Mouse (Mus musculus): ENCODE results near the gene Gm5294. TPM values are rescaled to one million over a fixed set of nuclear protein-coding genes. Genes with fewer than 3 reads are reported as not detected.

The Gm5294 gene
- polyA plus RNA-seq, 1 experiment from 2014 or later: not detected

DNA sequence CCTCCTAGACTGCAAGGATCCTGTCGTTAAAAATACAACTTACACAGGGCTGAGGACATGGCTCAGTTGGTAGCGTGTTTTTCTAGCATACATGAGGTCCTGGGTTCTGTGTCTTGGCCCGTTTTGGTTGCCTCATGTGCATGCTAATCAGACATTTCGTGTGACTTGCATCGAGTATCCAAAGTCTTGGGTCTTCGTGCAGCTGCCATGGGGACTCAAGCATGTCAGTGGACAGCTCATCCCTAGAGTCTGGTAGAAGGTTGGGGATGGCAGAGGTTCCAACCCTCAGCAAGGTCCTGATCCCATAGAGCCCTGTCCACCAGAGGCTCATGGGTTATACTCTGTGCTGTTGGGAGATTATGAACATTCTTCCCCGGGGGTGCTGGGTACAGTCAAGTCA is 32.2 kb upstream of the Gm5294 start:
- H3K27me3 ChIP-seq (ENCODE audit: control insufficient read depth, insufficient read depth, low read length): no peaks in the 10 kb centered on the region
- no peaks in the 10 kb centered on the region for H3K36me3 ChIP-seq (ENCODE audit: control insufficient read depth, insufficient read depth, low read length)
- H3K4me2 ChIP-seq (replicated peaks; ENCODE audit: low read depth, low read length): no peak overlapping the region
- H3K4me3 ChIP-seq (ENCODE audit: low read depth, low read length): no peak overlapping the region
- ATAC-seq (ENCODE audit: insufficient number of reproducible peaks, insufficient read depth, low FRiP score, low read depth): no peak
- H3K4me1 ChIP-seq (ENCODE audit: control insufficient read depth, insufficient read depth, low read length): no peaks in the 10 kb centered on the region
- H3K9ac ChIP-seq (replicated peaks; ENCODE audit: low read depth, low read length): no peak overlapping the region
- H3K9me3 ChIP-seq (ENCODE audit: control insufficient read depth, low read depth, low read length): no peaks in the 10 kb centered on the region
- WGBS: 82% methylated on average over 7 of the region's 7 CpGs
- no peak overlapping the region for H3K27ac ChIP-seq (ENCODE audit: low read length)

DNA sequence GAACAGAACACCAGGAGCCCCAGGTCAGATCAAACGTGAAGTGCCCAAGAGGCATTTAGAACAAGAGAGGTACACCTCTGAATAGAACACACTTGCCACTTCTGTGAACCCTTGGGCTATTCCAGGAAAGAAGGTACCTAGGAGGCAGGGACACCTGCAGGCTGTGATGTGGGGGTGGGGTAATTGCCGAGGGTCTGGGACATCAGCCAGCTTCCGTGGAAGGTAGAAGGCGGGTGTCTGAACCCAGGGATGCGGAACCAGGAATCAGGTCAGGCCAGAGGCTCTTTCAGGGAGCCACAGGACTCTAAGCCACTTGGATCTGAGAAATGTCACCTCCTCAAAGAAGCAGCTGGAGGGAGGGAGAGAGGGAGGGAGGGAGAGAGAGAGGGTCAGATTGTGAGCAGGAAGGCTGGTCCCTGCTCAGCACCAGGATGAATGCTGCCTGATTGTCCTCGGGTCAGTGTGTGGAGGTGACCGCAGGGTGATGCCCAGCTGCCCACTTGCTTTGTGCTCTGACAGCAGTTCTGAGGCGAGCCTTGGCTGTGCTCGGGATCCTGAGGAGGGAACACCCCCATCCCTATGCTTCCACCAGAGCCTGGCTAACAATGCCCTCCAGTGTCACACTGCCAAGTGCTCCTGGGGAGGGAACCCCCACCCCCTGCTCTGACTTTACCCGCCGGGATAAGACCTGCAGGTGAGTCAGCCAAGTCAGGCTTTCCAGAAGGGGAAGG is 31.2 kb upstream of the Gm5294 start:
- Histone ChIP-seq H3K9ac (replicated peaks; ENCODE audit: low read depth, low read length) (no peak overlapping the region), H3K4me1 (ENCODE audit: control insufficient read depth, insufficient read depth, low read length) (no peaks in the 10 kb centered on the region), H3K4me3 (ENCODE audit: low read depth, low read length) (no peak overlapping the region), H3K27ac (ENCODE audit: low read length) (no peak overlapping the region), H3K9me3 (ENCODE audit: control insufficient read depth, low read depth, low read length) (no peaks in the 10 kb centered on the region), H3K36me3 (ENCODE audit: control insufficient read depth, insufficient read depth, low read length) (no peaks in the 10 kb centered on the region), H3K4me2 (replicated peaks; ENCODE audit: low read depth, low read length) (no peak overlapping the region), H3K27me3 (ENCODE audit: control insufficient read depth, insufficient read depth, low read length) (no peaks in the 10 kb centered on the region)
- WGBS: 66% methylated on average over 11 of the region's 11 CpGs
- no peak for ATAC-seq (ENCODE audit: insufficient number of reproducible peaks, insufficient read depth, low FRiP score, low read depth)

DNA sequence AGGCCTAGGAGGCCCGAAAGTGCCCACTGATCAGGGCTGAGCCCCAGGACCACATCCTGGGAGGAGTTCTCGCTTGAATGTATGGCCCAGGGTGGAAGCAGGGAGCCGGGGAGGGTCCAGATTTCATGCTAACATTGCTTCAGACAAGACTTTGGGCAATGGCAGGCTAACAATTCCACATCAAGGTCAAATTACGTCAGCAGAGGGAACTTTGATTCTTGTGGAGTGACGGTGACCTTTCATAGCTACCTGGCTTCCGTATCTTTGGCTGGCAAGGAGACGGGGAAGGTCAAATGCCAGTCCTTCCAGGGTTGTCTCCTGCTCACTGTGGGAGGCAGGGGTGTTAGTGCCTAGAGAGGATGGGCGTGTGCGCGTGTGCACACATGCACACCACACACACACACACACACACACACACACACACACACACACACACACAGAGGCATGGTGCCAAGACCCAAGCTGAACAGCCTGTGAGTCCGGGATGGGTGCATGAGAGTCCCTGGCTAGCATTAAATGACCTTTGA is 28.9 kb upstream of the Gm5294 start:
- no peaks in the 10 kb centered on the region for H3K36me3 ChIP-seq (ENCODE audit: control insufficient read depth, insufficient read depth, low read length)
- no peak for ATAC-seq (ENCODE audit: insufficient number of reproducible peaks, insufficient read depth, low FRiP score, low read depth)
- no peak overlapping the region for H3K9ac ChIP-seq (replicated peaks; ENCODE audit: low read depth, low read length)
- no peak overlapping the region for H3K27ac ChIP-seq (ENCODE audit: low read length)
- 84% methylated on average over 11 of the region's 11 CpGs for WGBS
- H3K9me3 ChIP-seq (ENCODE audit: control insufficient read depth, low read depth, low read length): no peaks in the 10 kb centered on the region
- no peaks in the 10 kb centered on the region for H3K4me1 ChIP-seq (ENCODE audit: control insufficient read depth, insufficient read depth, low read length)
- no peak overlapping the region for H3K4me3 ChIP-seq (ENCODE audit: low read depth, low read length)
- no peaks in the 10 kb centered on the region for H3K27me3 ChIP-seq (ENCODE audit: control insufficient read depth, insufficient read depth, low read length)
- H3K4me2 ChIP-seq (replicated peaks; ENCODE audit: low read depth, low read length): no peak overlapping the region

DNA sequence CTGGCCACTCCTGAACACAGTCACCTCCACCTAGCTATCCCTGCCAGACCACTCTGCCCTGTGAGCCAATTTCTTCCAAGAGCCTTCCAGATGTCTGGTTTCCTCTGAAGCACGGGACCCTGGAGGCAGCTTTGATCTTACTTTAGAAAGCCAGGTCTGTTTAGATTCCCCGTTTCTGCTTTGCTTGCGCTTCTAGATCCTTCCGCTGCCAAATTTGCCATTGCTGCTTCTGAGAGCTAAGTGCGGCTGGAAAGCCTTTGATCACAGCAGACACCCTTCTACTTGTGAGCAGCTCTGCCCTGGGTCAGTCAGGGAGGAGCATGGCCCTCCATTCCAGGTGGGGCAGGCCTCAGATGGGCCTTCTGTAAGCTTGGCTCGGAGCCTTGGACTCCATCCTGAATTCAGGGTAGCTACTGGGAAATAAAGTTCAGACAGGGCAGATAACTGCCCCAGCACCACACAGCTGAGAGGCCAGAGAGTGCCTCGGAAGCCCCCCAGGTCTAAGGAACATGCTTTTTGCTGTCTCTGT is 18.2 kb upstream of the Gm5294 start:
- 45% methylated on average over 7 of the region's 7 CpGs for WGBS
- no peak; the same call in 1 of the 2 replicates for ATAC-seq (ENCODE audit: insufficient number of reproducible peaks, insufficient read depth, low FRiP score, low read depth)
- Histone ChIP-seq H3K4me3 (ENCODE audit: low read depth, low read length) (no peak overlapping the region), H3K27me3 (ENCODE audit: control insufficient read depth, insufficient read depth, low read length) (no peaks in the 10 kb centered on the region), H3K9ac (replicated peaks; ENCODE audit: low read depth, low read length) (no peak overlapping the region), H3K4me1 (ENCODE audit: control insufficient read depth, insufficient read depth, low read length) (peaks cover 11% of the 10 kb centered on the region; the same call in 1 of the 2 replicates), H3K4me2 (replicated peaks; ENCODE audit: low read depth, low read length) (no peak overlapping the region), H3K9me3 (ENCODE audit: control insufficient read depth, low read depth, low read length) (no peaks in the 10 kb centered on the region), H3K36me3 (ENCODE audit: control insufficient read depth, insufficient read depth, low read length) (no peaks in the 10 kb centered on the region), H3K27ac (ENCODE audit: low read length) (no peak overlapping the region)

DNA sequence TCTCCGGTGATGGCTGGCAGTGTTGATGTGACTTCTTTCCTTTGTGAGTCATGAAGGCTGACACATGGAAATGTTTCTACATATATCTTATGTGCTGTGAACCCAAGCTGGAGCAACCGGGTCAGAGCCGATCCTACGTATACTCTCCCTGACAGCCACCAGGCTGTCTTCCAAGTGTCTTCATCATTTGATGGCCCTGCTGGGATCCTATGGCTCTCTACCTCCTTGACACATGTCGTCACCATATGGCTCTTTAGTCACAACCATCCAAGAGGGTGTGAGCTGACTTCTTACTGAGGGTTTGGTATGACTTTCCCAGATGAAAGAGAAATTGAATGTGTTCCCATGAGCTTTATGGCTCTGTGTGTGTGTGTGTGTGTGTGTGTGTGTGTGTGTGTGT is 15.6 kb upstream of the Gm5294 start:
- H3K4me2 ChIP-seq (replicated peaks; ENCODE audit: low read depth, low read length): no peak overlapping the region
- no peak overlapping the region for H3K9ac ChIP-seq (replicated peaks; ENCODE audit: low read depth, low read length)
- 90% methylated on average over 5 of the region's 5 CpGs for WGBS
- H3K9me3 ChIP-seq (ENCODE audit: control insufficient read depth, low read depth, low read length): no peaks in the 10 kb centered on the region
- no peak for ATAC-seq (ENCODE audit: insufficient number of reproducible peaks, insufficient read depth, low FRiP score, low read depth)
- H3K4me1 ChIP-seq (ENCODE audit: control insufficient read depth, insufficient read depth, low read length): peaks cover 11% of the 10 kb centered on the region; the same call in 1 of the 2 replicates
- no peaks in the 10 kb centered on the region for H3K27me3 ChIP-seq (ENCODE audit: control insufficient read depth, insufficient read depth, low read length)
- no peaks in the 10 kb centered on the region; the same call in 1 of the 2 replicates for H3K36me3 ChIP-seq (ENCODE audit: control insufficient read depth, insufficient read depth, low read length)
- no peak overlapping the region for H3K27ac ChIP-seq (ENCODE audit: low read length)
- no peak overlapping the region for H3K4me3 ChIP-seq (ENCODE audit: low read depth, low read length)

DNA sequence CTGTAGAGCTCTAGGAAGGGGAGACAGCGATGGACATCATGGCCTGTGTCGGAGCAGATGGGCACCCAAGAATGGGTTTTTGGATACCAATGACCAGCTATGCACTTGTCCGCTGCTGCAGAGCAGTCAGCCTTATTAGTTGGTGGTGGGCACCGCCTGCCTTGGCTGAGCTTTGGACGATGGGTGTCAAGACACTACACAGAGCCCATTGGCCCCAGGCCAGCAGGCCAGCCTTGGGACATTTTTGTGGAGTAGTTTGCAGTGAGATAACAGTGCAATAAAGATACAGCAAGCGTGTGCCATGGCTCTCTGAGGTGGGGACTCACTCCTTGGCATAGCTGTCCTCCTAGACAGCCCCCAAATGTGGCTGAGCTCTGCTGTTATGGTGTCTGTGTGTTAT is 10.1 kb upstream of the Gm5294 start:
- H3K4me3 ChIP-seq (ENCODE audit: low read depth, low read length): no peak overlapping the region
- no peaks in the 10 kb centered on the region for H3K27me3 ChIP-seq (ENCODE audit: control insufficient read depth, insufficient read depth, low read length)
- H3K36me3 ChIP-seq (ENCODE audit: control insufficient read depth, insufficient read depth, low read length): no peaks in the 10 kb centered on the region; the same call in 1 of the 2 replicates
- no peaks in the 10 kb centered on the region for H3K4me1 ChIP-seq (ENCODE audit: control insufficient read depth, insufficient read depth, low read length)
- 93% methylated on average over 6 of the region's 6 CpGs for WGBS
- no peaks in the 10 kb centered on the region for H3K9me3 ChIP-seq (ENCODE audit: control insufficient read depth, low read depth, low read length)
- ATAC-seq (ENCODE audit: insufficient number of reproducible peaks, insufficient read depth, low FRiP score, low read depth): no peak
- H3K9ac ChIP-seq (replicated peaks; ENCODE audit: low read depth, low read length): no peak overlapping the region
- H3K4me2 ChIP-seq (replicated peaks; ENCODE audit: low read depth, low read length): no peak overlapping the region
- H3K27ac ChIP-seq (ENCODE audit: low read length): no peak overlapping the region

DNA sequence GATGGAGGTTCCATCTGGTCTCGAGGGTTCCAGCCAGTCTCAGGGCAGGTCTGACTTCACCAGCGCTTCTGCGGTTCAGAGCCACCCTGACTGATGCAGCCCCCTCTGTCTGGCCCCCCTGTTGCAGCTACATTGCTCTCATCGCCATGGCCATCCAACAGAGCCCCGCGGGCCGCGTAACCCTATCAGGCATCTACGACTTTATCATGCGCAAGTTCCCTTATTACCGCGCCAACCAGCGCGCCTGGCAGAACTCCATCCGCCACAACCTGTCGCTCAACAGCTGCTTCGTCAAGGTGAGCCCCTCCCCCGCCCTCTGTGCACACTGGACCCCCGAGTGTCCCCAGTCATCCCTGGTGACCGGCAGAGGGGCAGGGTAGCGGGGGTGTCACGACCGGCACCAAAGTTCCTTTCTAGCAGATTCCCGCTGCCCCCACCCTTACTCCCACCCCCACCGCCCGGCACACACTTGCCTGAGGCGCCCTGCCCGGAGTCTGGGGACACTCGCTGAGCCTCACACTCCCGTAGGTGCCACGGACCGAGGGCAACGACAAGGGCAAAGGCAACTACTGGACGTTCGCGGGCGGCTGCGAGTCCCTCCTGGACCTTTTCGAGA is 945 bp downstream of the Gm5294 start:
- no peaks in the 10 kb centered on the region for H3K9me3 ChIP-seq (ENCODE audit: control insufficient read depth, low read depth, low read length)
- H3K36me3 ChIP-seq (ENCODE audit: control insufficient read depth, insufficient read depth, low read length): no peaks in the 10 kb centered on the region
- ATAC-seq (ENCODE audit: insufficient number of reproducible peaks, insufficient read depth, low FRiP score, low read depth): no peak
- H3K4me3 ChIP-seq (ENCODE audit: low read depth, low read length): peak overlapping the region; percentile 22
- H3K4me2 ChIP-seq (replicated peaks; ENCODE audit: low read depth, low read length): peak overlapping the region; percentile 45
- H3K4me1 ChIP-seq (ENCODE audit: control insufficient read depth, insufficient read depth, low read length): peaks cover 5% of the 10 kb centered on the region; the same call in 1 of the 2 replicates
- H3K9ac ChIP-seq (replicated peaks; ENCODE audit: low read depth, low read length): no peak overlapping the region
- H3K27ac ChIP-seq (ENCODE audit: low read length): no peak overlapping the region
- H3K27me3 ChIP-seq (ENCODE audit: control insufficient read depth, insufficient read depth, low read length): peaks cover 24% of the 10 kb centered on the region
- WGBS: 3% methylated on average over 39 of the region's 39 CpGs

DNA sequence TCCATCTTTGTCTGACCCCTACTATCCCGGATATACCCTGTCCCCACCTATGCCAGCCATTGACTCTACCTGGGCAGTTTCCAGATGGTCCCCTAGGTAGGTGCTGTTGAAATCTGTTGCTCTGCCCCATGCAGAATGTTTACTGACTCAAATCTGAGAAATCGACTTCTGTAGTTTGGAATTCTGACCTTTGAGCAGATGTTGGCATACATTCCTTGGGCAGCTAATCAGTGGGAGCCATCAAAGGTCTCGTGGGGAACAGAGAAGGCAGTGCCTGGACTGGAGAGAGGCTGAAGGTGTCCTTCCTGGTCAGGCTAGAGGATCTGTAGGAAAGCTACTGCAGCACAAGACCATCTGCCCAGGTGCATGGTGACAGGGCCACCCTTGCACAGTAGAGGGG is 5.2 kb downstream of the Gm5294 start:
- Histone ChIP-seq H3K36me3 (ENCODE audit: control insufficient read depth, insufficient read depth, low read length) (no peaks in the 10 kb centered on the region), H3K4me3 (ENCODE audit: low read depth, low read length) (no peak overlapping the region), H3K9me3 (ENCODE audit: control insufficient read depth, low read depth, low read length) (no peaks in the 10 kb centered on the region), H3K27ac (ENCODE audit: low read length) (no peak overlapping the region), H3K4me2 (replicated peaks; ENCODE audit: low read depth, low read length) (no peak overlapping the region), H3K4me1 (ENCODE audit: control insufficient read depth, insufficient read depth, low read length) (peaks cover 5% of the 10 kb centered on the region; the same call in 1 of the 2 replicates), H3K9ac (replicated peaks; ENCODE audit: low read depth, low read length) (no peak overlapping the region), H3K27me3 (ENCODE audit: control insufficient read depth, insufficient read depth, low read length) (peaks cover 15% of the 10 kb centered on the region)
- no peak for ATAC-seq (ENCODE audit: insufficient number of reproducible peaks, insufficient read depth, low FRiP score, low read depth)
- 51% methylated on average over 3 of the region's 3 CpGs for WGBS

Data from stomach, embryonic 14.5 days (tissue).